Mouse (Mus musculus): Measurements from ENCODE around the gene Ffar1. TPM values are rescaled to one million over a fixed set of nuclear protein-coding genes. Genes with fewer than 3 reads are reported as not detected.
A peak's percentile ranks its signal among the peaks of the same experiment; 100 is the strongest.
"Not testable (repeated sequence)": the region's sequence is repeated elsewhere in the genome, so short reads cannot be mapped to it uniquely, and the experiment has no call there.

Ffar1 gene
- polyA plus RNA-seq, 1 experiment, result 0.50 TPM

DNA sequence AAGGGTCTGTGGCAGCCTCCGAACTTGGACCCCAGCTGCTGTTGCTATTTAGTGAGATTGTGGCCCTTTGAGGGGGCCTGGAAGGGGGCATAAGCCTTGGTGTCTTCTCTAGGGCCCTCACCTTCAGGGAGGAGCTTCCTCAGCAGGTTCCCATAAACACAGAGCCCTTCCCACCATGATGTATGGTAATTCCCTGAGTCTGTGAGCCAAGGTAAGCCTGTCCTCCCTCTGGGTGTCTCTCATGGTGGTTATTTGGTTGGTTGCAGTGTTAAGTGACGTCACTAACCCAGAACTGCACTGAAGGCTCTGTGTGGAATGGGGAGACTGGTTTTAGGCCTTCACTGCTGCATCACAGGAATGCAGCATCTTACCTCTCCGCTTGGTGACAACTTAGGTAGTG lies 31.9 kb downstream of the Ffar1 start:
- no peaks in the 10 kb centered on the region for H3K36me3 ChIP-seq (ENCODE audit: control insufficient read depth, insufficient read depth, low read length)
- no peak for DNase-seq
- no peak overlapping the region for H3K4me3 ChIP-seq (ENCODE audit: control insufficient read depth, insufficient read depth, low read length)
- H3K4me1 ChIP-seq (replicated peaks; ENCODE audit: control insufficient read depth, insufficient read depth, low read length), result peaks cover 3% of the 10 kb centered on the region
- H3K27me3 ChIP-seq (ENCODE audit: control insufficient read depth, insufficient read depth, low read length), result no peaks in the 10 kb centered on the region
- no peak for TF ChIP-seq POLR2A (IDR thresholded peaks at IDR 0.05; ENCODE audit: control insufficient read depth, extremely low read depth, insufficient read depth, low read length, poor library complexity)
- no peak for TF ChIP-seq CTCF (IDR thresholded peaks at IDR 0.05; ENCODE audit: borderline replicate concordance, control insufficient read depth, extremely low read depth, insufficient read depth, low read length, poor library complexity)
- WGBS, result 65% methylated on average over 3 of the region's 3 CpGs
- H3K27ac ChIP-seq (ENCODE audit: control insufficient read depth, insufficient read depth, low read length), result no peak overlapping the region

DNA sequence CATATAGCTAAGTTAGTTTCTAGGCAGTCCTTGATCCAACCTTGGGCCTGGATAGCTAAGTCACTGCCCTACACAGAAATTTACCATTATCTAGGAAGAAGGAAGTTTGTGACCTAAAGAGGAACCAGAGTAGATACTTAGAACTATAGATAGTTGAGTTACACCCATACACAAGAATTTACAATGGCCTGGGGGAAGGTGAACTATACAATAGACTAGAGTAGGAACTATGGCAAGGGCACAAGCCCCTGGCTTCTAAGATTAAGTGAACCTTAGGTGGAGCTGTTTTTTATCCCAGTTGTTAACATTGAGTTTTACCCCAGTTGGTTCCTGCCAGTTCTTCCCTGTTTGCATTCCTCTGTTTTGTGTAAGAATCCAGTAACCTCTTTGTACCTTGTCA lies 32.5 kb downstream of the Ffar1 start:
- H3K4me1 ChIP-seq (replicated peaks; ENCODE audit: control insufficient read depth, insufficient read depth, low read length); H3K36me3 ChIP-seq (ENCODE audit: control insufficient read depth, insufficient read depth, low read length); DNase-seq; H3K27ac ChIP-seq (ENCODE audit: control insufficient read depth, insufficient read depth, low read length); H3K4me3 ChIP-seq (ENCODE audit: control insufficient read depth, insufficient read depth, low read length); H3K27me3 ChIP-seq (ENCODE audit: control insufficient read depth, insufficient read depth, low read length): not testable (repeated sequence)

DNA sequence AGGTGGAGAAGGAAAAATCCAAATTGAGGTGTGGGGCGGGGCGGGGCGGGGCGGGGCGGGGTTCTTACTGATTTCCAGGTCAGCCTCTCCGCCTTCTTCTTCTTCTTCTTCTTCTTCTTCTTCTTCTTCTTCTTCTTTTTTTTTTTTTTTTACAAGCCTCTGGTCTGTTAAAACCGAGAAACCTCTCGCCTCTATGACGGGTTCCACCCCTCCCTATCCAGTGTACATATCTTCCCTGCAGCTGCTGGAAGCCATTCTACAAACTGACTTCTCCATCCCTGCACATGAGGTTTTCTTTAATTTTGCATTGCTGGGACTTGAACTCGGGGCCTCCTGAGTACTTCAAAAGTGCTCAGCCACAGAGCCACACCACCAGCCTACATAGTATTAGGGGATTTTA lies 34.7 kb downstream of the Ffar1 start:
- Histone ChIP-seq H3K4me3 (ENCODE audit: control insufficient read depth, insufficient read depth, low read length) (no peak overlapping the region), H3K27ac (ENCODE audit: control insufficient read depth, insufficient read depth, low read length) (no peak overlapping the region), H3K27me3 (ENCODE audit: control insufficient read depth, insufficient read depth, low read length) (no peaks in the 10 kb centered on the region), H3K36me3 (ENCODE audit: control insufficient read depth, insufficient read depth, low read length) (no peaks in the 10 kb centered on the region), H3K4me1 (replicated peaks; ENCODE audit: control insufficient read depth, insufficient read depth, low read length) (peaks cover 1% of the 10 kb centered on the region)
- WGBS, result 87% methylated on average over 10 of the region's 10 CpGs
- no peak for DNase-seq
- no peak for TF ChIP-seq CTCF (IDR thresholded peaks at IDR 0.05; ENCODE audit: borderline replicate concordance, control insufficient read depth, extremely low read depth, insufficient read depth, low read length, poor library complexity)
- TF ChIP-seq POLR2A (IDR thresholded peaks at IDR 0.05; ENCODE audit: control insufficient read depth, extremely low read depth, insufficient read depth, low read length, poor library complexity), result no peak

DNA sequence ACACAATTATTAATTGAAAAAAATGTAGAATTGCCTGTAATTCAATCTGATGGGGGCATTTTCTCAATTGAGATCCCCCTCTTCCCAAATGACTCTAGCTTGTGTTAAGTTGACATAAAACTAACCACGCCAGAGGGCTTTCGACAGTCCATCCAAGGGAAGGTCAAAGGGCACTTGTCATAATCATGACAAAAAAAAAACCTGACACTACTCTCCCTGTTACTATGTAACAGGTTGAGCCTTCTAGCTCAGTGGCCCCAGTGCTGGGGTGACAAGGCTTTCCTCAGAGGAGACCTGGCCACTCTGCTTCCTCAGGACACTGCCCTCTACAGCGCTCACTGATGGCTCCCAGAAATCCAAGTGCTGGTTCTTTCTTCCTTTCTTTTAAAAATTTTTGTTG lies 37.1 kb downstream of the Ffar1 start:
- Histone ChIP-seq H3K27ac (ENCODE audit: control insufficient read depth, insufficient read depth, low read length) (no peak overlapping the region), H3K4me3 (ENCODE audit: control insufficient read depth, insufficient read depth, low read length) (no peak overlapping the region), H3K27me3 (ENCODE audit: control insufficient read depth, insufficient read depth, low read length) (no peaks in the 10 kb centered on the region), H3K36me3 (ENCODE audit: control insufficient read depth, insufficient read depth, low read length) (no peaks in the 10 kb centered on the region), H3K4me1 (replicated peaks; ENCODE audit: control insufficient read depth, insufficient read depth, low read length) (peaks cover 17% of the 10 kb centered on the region)
- no peak for TF ChIP-seq CTCF (IDR thresholded peaks at IDR 0.05; ENCODE audit: borderline replicate concordance, control insufficient read depth, extremely low read depth, insufficient read depth, low read length, poor library complexity)
- no peak for TF ChIP-seq POLR2A (IDR thresholded peaks at IDR 0.05; ENCODE audit: control insufficient read depth, extremely low read depth, insufficient read depth, low read length, poor library complexity)
- no peak for DNase-seq
- WGBS, result 97% methylated on average over 3 of the region's 3 CpGs

DNA sequence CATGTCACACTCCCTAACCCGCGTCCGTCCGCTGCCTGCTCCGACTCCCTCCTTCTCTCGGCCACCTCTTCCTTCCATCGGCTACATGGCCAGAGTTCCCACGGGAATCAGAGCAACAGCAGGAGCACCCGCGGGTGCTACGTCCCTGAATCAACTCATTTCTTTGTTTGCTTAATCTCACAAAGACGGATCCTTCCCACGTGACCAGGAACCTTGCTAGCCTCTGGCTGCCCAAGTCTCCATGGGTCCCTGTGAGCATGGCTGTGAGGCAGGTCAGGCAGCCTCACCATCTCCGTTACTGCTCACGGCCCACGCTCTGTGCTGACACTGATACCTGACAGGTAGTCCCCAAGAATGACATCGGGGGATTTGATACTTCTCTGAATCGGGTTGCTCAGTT lies 37.7 kb downstream of the Ffar1 start, which contains the start of gene Ffar2:
Gene Ffar2, minus strand, starts transcription at position 101 of the 400 bp plus-strand sequence.
- WGBS, result 98% methylated on average over 18 of the region's 18 CpGs
- Histone ChIP-seq H3K27me3 (ENCODE audit: control insufficient read depth, insufficient read depth, low read length) (no peaks in the 10 kb centered on the region), H3K4me1 (replicated peaks; ENCODE audit: control insufficient read depth, insufficient read depth, low read length) (peaks cover 17% of the 10 kb centered on the region), H3K27ac (ENCODE audit: control insufficient read depth, insufficient read depth, low read length) (no peak within 1 kb of the TSS), H3K36me3 (ENCODE audit: control insufficient read depth, insufficient read depth, low read length) (no peaks in the 10 kb centered on the region), H3K4me3 (ENCODE audit: control insufficient read depth, insufficient read depth, low read length) (no peak within 1 kb of the TSS)
- no peak for DNase-seq
- no peak for TF ChIP-seq POLR2A (IDR thresholded peaks at IDR 0.05; ENCODE audit: control insufficient read depth, extremely low read depth, insufficient read depth, low read length, poor library complexity)
- no peak for TF ChIP-seq CTCF (IDR thresholded peaks at IDR 0.05; ENCODE audit: borderline replicate concordance, control insufficient read depth, extremely low read depth, insufficient read depth, low read length, poor library complexity)

DNA sequence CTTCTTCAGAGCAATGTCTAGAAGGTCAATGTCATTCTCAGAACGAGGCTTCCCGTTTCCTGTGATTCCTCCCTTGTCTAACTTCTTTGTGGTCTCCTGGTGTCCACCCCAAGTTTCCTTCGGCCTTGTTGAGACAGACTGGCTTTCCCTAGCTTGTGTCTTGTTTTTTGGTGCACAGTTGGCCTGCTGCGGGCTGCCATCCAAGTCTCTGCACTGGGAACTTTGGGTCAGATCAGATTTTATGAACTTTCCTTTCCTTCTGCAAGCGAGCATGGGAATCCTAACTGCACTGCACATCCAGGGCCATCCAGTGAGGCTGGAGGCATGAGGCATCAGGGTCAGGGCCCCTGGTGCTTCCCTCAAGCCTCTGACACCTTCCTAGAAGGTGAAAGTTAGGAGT lies 39.8 kb downstream of the Ffar1 start:
- H3K4me1 ChIP-seq (replicated peaks; ENCODE audit: control insufficient read depth, insufficient read depth, low read length), result peaks cover 17% of the 10 kb centered on the region
- TF ChIP-seq POLR2A (IDR thresholded peaks at IDR 0.05; ENCODE audit: control insufficient read depth, extremely low read depth, insufficient read depth, low read length, poor library complexity) (no peak), CTCF (IDR thresholded peaks at IDR 0.05; ENCODE audit: borderline replicate concordance, control insufficient read depth, extremely low read depth, insufficient read depth, low read length, poor library complexity) (no peak)
- no peaks in the 10 kb centered on the region for H3K36me3 ChIP-seq (ENCODE audit: control insufficient read depth, insufficient read depth, low read length)
- 33% methylated on average over 5 of the region's 5 CpGs for WGBS
- H3K27me3 ChIP-seq (ENCODE audit: control insufficient read depth, insufficient read depth, low read length), result no peaks in the 10 kb centered on the region
- H3K27ac ChIP-seq (ENCODE audit: control insufficient read depth, insufficient read depth, low read length), result no peak overlapping the region
- H3K4me3 ChIP-seq (ENCODE audit: control insufficient read depth, insufficient read depth, low read length), result no peak overlapping the region
- DNase-seq, result no peak

DNA sequence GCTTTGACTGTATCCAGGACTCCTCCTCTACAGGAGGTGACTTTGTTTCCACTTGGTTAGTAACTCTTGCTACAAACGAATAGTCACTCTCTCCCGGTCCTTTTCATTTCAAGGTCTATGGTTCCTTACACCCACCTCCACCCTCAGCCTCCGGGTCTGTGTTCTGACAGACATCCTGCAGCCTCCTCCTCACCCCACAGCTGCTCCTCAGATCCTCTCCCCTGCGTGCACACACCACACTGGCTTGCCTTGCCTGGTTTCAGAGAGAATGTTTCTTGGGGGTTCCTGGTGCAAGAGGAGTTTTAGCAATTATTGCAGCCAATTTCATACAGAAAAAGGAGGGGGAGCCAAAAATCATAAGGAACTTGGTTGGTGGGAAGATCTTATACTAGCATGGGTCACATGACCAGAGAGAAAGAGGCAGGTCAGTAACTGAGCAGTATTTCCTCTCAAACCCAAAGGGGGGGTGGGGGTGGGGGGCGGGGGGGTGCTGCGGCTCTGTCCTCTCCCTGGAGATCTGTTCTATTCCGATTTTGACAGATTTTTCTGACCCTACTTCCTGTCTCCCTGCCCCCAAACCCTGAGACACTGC lies 40.4 kb downstream of the Ffar1 start:
- H3K27ac ChIP-seq (ENCODE audit: control insufficient read depth, insufficient read depth, low read length), result no peak overlapping the region
- no peak for TF ChIP-seq POLR2A (IDR thresholded peaks at IDR 0.05; ENCODE audit: control insufficient read depth, extremely low read depth, insufficient read depth, low read length, poor library complexity)
- TF ChIP-seq CTCF (IDR thresholded peaks at IDR 0.05; ENCODE audit: borderline replicate concordance, control insufficient read depth, extremely low read depth, insufficient read depth, low read length, poor library complexity), result no peak
- H3K4me1 ChIP-seq (replicated peaks; ENCODE audit: control insufficient read depth, insufficient read depth, low read length), result peaks cover 17% of the 10 kb centered on the region
- WGBS, result 3% methylated on average over 7 of the region's 7 CpGs
- peak; percentile 21 for DNase-seq
- H3K36me3 ChIP-seq (ENCODE audit: control insufficient read depth, insufficient read depth, low read length), result no peaks in the 10 kb centered on the region
- no peaks in the 10 kb centered on the region for H3K27me3 ChIP-seq (ENCODE audit: control insufficient read depth, insufficient read depth, low read length)
- H3K4me3 ChIP-seq (ENCODE audit: control insufficient read depth, insufficient read depth, low read length), result no peak overlapping the region
